In the genomic region with DNA sequence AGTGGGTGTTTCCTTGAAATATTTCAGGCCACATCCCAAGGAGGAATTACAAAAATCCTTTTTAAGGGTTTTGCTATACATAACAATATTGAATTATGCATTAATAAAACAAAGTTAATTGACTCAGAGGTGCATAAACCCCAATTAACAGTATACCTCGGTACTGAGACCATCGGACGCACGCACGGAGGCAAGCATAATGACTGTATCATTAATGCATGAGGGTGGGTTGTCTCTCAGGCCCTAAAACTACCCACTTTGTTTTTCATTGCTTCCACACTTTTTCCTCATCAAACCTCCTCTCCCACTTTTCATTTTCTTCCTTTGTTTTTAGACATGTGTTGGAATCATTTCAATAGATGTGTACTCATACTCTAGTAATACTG, we compare ENCODE assay signal across 18 mouse cellular contexts.
DNase-seq lines count a peak whose midpoint lies in the region; ATAC-seq and TF ChIP-seq lines count a peak whose summit lies in the region.
"Had no signal": no experiment of that assay in that cellular context is flagged by ENCODE, and none has a peak within 500 bp of the region (broad histone marks: within the 10 kb centered on the region; RNA-seq: fewer than 3 reads in every experiment).

No protein-coding gene starts in this region.

- no peaks in the 10 kb centered on the region for H3K27me3 ChIP-seq in forebrain, embryonic 13.5 days
- no peaks in the 10 kb centered on the region for H3K27me3 ChIP-seq in hindbrain, embryonic 15.5 days
- no peaks in the 10 kb centered on the region for H3K27me3 ChIP-seq in neural tube, embryonic 14.5 days (ENCODE audit: control insufficient read depth, insufficient read depth, low read length)
- H3K27me3 ChIP-seq: CH12.LX; limb, embryonic 13.5 days had no signal

- WGBS in forebrain, embryonic 13.5 days: 7% methylated on average over 5 of the region's 5 CpGs
- 35% methylated on average over 5 of the region's 5 CpGs for WGBS in hindbrain, embryonic 15.5 days
- 32% methylated on average over 5 of the region's 5 CpGs for WGBS in neural tube, embryonic 14.5 days

- ATAC-seq in forebrain, embryonic 13.5 days: peak; percentile 48
- ATAC-seq in hindbrain, embryonic 15.5 days (ENCODE audit: low FRiP score, low read depth): no peak
- peak; percentile 38; the same call in 1 of the 2 replicates for ATAC-seq in neural tube, embryonic 14.5 days (ENCODE audit: low read depth)

- no peak overlapping the region for H3K9ac ChIP-seq in forebrain, embryonic 13.5 days
- H3K9ac ChIP-seq in hindbrain, embryonic 15.5 days: no peak overlapping the region; the same call in 1 of the 2 replicates
- no peak overlapping the region for H3K9ac ChIP-seq in neural tube, embryonic 14.5 days (replicated peaks; ENCODE audit: low read depth, low read length)
- H3K9ac ChIP-seq: limb, embryonic 13.5 days had no signal

- no peaks in the 10 kb centered on the region for H3K9me3 ChIP-seq in forebrain, embryonic 13.5 days (replicated peaks)
- H3K9me3 ChIP-seq in hindbrain, embryonic 15.5 days: no peaks in the 10 kb centered on the region
- H3K9me3 ChIP-seq in neural tube, embryonic 14.5 days (ENCODE audit: control insufficient read depth, low read length): no peaks in the 10 kb centered on the region
- H3K9me3 ChIP-seq: limb, embryonic 13.5 days had no signal

- intact Hi-C loops in gastrocnemius, postnatal 14 days (cut with DNase I; ENCODE audit: low total_unique reads): no loop called here

- no peak overlapping the region; the same call in 1 of the 2 replicates for H3K4me3 ChIP-seq in layer of hippocampus, adult 2 months
- no peak overlapping the region for H3K4me3 ChIP-seq in forebrain, embryonic 13.5 days
- H3K4me3 ChIP-seq in hindbrain, embryonic 15.5 days: no peak overlapping the region
- no peak overlapping the region for H3K4me3 ChIP-seq in neural tube, embryonic 14.5 days (ENCODE audit: low read depth, low read length)
- H3K4me3 ChIP-seq: erythroblast, embryonic 14.5 days; limb, embryonic 13.5 days had no signal

- no peaks in the 10 kb centered on the region for H3K36me3 ChIP-seq in forebrain, embryonic 13.5 days (ENCODE audit: poor library complexity, severe bottlenecking)
- no peaks in the 10 kb centered on the region for H3K36me3 ChIP-seq in hindbrain, embryonic 15.5 days
- no peaks in the 10 kb centered on the region for H3K36me3 ChIP-seq in neural tube, embryonic 14.5 days (ENCODE audit: control insufficient read depth, insufficient read depth, low read length)
- H3K36me3 ChIP-seq: limb, embryonic 13.5 days had no signal

- H3K4me2 ChIP-seq in forebrain, embryonic 13.5 days: peak overlapping the region; percentile 54
- H3K4me2 ChIP-seq in hindbrain, embryonic 15.5 days: peak overlapping the region; percentile 51
- H3K4me2 ChIP-seq in neural tube, embryonic 14.5 days (ENCODE audit: low read depth, low read length): peak overlapping the region; percentile 26; the same call in 1 of the 2 replicates
- H3K4me2 ChIP-seq: heart, embryonic 11.5 days had no signal

- no peak for DNase-seq in layer of hippocampus, adult 2 months (ENCODE audit: low spot score in 2 of 2)
- no peak for DNase-seq in layer of hippocampus, adult 9-11 months
- DNase-seq in adrenal gland, postnatal 14 days: no peak
- DNase-seq in gastrocnemius, postnatal 14 days: no peak
- no peak for DNase-seq in adrenal gland, postnatal 4 days (ENCODE audit: low spot score in 2 of 2)
- DNase-seq: gastrocnemius, postnatal 10 days; heart, postnatal 4 days; kidney, adult 18-20 months; kidney, postnatal 4 days; lung, adult 18-20 months; thymus, adult 18-20 months had no signal

- H3K4me1 ChIP-seq in forebrain, embryonic 13.5 days: peaks cover 19% of the 10 kb centered on the region
- peaks cover 20% of the 10 kb centered on the region for H3K4me1 ChIP-seq in hindbrain, embryonic 15.5 days (replicated peaks)
- H3K4me1 ChIP-seq in neural tube, embryonic 14.5 days (ENCODE audit: control insufficient read depth, insufficient read depth, low read length): peaks cover 9% of the 10 kb centered on the region

- no peak for TF ChIP-seq CTCF in layer of hippocampus, adult 2 months (conservative IDR thresholded peaks at IDR 0.05)

- peak overlapping the region; percentile 66 for H3K27ac ChIP-seq in layer of hippocampus, adult 2 months
- peak overlapping the region; percentile 78 for H3K27ac ChIP-seq in forebrain, embryonic 13.5 days
- peak overlapping the region; percentile 76; the same call in 1 of the 2 replicates for H3K27ac ChIP-seq in hindbrain, embryonic 15.5 days (replicated peaks)
- peak overlapping the region; percentile 61; the same call in 1 of the 2 replicates for H3K27ac ChIP-seq in neural tube, embryonic 14.5 days (ENCODE audit: low read depth, low read length)
- H3K27ac ChIP-seq: limb, embryonic 13.5 days had no signal
